Mouse (Mus musculus) layer of hippocampus, adult 11-12 months (tissue): ENCODE data around the gene Zfp94.

Source experiments
- DNase-seq: peaks from one replicate; pipeline ENCODE4 v3.0.0; 2022; ENCODE audit warnings: low spot score

Gene Zfp94

DNA sequence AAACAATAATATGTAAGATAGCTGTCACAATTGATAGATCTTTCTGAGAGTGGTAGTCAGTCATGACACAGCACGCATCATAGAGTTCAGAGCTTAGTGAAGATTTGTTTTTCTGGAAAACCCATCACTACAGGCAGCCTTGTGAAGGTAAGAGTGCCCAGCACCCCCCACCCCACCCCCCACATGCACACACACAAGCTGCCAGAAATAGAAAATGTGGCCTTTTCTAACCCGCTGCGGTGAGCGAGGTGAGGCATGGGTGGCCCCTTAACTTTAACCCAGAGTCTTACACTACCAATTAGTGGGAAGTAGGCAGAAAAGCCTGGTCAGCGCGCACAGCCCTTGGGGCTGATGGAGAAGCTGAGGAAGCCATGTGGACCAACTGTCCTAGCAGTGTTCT, 45.3 kb downstream of the Zfp94 start:
- DNase-seq: no peak

DNA sequence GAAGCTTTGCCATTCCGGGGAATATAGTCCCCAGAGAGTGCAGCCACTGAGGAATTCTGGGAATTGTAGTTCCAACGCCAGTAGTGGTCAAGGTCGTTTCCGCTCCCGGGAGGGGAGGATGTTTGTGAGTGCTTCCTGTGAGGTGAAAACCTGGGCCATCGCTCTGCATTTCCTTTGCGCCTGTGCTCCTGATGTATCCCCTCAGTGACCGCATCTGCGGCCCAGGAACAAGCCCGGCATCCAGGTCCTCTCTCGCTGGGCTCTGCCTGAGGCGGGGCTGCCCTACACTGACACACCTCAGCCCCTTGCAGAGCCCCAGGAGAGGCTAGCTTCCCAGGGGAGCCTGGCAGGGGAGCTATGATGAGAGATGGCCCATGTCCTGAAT, 46.2 kb downstream of the Zfp94 start, which contains the start of gene Zfp93:
Zfp93 (plus strand) TSS at position 133 of the 385 bp plus-strand sequence.
- DNase-seq: peak; percentile 85

DNA sequence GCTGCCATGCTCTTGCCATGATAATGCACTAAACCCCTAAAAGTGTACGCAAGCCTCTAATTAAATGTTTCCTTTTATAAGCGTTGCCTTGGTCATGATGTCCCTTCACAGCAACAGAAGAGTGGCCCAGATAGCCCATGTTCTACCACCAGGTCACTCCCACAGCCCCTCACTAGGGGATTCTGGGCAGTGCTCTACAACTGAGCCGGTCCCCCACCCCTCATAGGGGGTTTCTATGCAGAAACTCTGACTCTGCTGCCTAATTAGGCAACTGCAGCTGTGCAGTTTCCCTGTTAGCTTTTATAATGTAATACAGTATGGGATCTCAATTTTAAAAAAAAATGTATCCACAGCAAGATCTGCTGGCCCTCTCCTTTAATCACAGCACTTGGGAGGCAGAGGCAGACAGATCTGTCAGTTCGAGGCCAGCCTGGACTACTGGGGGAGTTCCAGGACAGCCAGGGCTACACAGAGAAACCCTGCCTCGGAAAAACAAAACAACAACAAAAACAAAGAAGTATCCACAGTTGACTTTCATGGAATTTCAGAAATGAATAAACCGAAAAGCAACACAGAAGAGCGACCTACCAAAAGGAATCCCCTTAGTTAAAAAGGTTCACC, 46.7 kb downstream of the Zfp94 start:
- no peak for DNase-seq

DNA sequence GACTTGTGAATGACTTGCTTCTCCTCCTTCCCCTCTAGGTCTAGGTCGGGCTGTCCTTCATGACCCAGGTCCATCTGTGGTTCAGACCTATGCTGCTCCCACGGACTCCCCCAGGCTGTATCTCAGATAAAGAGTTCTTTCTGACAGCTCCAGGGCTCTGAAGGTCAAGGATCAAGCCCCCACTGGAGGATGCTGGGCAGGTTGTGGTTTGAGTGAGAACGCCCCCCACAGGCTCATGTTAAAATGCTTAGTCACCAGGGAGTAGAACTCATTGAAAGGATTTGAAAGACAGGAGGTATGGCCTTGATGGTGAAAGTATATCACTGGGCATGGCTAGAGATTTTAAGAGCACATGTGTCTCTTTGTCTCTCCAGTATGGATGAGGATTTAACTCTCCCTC, 47.2 kb downstream of the Zfp94 start:
- no peak for DNase-seq

DNA sequence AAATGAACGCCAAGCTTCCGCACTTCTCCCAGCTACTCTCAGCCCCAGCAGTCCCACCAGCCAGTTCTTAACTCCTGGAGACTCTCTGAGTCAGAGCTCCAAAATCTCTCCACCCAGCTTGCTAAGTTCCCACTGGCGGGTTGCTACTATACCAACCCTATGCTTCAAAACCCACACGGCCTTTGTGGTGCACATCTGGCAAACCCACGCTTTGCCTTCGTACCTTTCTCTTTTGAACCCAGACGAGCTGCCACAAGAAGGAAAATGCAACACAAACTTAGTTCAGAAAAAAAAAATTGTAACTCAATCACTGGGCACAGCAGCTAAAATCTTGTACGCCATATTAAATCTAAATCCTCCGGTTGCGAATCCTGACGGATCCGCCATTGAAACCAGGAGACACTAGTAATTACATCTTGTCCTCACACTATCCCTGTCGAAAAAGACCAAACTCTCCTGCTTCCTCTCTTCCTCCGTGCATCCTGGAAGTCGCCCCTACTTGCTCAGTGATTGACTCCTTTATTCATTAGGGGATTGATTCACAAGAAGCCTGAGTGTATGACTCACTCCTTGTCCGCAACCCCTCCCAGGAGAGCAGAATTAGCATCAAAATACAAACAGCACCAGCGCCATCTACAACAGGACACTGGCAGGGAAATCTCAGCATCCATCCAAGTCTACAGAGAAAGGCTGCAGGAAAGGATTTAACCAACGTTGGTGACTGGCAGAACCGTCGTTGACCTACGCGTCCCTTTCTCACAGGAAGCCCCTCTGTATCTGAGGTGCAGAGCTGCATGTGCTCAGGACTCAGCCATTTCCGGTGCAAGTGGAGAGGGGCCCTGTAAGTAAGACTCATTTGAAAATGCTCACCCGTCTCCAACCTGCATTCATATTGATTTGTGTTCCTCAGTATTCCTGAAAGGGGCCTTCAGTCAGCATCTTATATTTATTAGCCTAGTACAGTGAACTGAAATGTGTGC, 48.0 kb downstream of the Zfp94 start:
- DNase-seq: no peak

DNA sequence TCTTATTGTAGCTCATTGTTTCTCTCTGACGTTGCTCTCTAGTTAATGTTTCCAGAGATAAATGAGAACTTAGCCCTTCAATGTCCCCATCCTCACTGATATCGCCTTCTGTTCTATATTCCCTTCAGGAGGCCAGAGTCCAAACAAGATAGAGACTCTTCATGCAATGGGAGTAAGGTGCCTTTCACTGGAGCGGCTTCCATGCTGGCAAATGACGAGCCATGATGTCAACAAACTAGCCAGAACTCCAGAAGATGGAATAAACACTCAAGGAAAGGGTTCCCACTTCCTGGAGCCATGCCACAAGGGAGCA, 56.5 kb downstream of the Zfp94 start:
- no peak for DNase-seq

DNA sequence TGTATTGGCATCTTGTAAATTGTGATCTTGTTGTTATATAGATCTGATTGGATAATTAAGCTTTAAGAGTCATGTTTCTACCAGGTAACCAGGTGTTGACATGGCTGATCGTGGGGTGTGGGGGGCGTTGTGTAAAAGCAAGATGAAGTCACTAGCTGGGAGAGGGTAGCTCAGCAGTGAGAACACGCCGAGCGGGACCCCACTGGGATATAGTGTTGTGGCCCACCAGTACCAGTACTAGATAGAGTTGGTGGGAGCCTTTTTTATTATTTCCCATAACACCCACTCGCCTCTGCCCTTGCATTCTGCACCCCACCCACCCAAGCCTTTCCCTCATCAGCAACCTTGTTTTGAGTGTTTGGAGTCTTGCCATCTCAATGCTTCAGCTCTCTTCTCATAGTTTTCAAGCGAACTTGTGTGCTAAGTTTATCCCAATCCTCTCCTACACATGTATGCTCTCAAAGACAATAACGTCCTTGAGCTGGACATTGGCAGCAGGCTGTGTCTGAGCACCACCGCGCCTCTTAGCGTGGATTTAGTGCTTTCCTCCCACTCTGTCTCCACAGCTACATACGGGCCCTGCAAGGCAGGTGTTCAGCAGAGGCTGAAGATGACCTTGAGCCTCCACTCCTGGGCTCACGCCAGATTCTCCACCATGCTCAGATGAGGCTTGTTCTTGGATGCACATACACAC, 57.0 kb downstream of the Zfp94 start:
- DNase-seq: no peak

DNA sequence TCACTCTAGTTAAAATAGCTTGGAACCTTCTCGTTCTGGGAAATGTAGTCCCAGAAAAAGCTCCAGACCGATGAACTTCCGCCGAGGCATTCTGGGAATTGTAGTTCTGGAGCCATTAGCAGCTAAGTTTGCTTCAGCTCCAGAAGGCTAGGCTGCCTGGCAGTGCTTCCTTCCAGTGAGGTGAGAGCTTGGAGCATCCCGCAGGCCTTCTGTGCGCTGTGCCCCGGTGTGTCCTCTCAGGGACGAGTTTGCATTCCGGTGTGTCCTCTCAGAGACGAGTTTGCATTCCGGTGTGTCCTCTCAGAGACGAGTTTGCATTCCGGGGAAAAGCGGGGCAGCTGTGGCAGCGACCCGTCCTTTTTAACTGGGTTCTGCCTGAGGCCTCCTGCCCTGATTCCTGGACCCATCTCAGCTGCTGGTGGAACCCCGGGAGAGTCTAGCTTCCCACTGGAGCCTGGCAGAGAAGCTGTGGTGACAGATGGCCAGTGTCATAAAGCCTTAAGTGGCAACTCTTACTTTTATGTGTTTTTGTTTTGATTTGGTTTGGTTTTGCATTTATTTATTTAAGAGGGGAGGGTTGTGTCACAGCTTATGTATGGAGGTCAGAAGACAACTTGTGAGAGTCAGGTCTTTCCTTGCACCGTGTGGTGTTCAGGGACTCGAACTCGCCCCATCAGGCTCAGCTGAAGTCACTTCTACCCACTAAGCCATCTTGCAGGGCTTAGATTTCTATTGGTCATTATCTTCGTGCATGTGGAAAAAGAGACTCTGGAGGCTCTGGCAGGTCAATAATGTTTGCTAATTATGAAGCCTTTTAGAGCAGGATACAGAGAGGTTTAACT, 61.6 kb downstream of the Zfp94 start, which contains the start of gene Zfp108:
Zfp108 (plus strand) TSS at position 162 of the 842 bp plus-strand sequence.
- DNase-seq: peak; percentile 90

DNA sequence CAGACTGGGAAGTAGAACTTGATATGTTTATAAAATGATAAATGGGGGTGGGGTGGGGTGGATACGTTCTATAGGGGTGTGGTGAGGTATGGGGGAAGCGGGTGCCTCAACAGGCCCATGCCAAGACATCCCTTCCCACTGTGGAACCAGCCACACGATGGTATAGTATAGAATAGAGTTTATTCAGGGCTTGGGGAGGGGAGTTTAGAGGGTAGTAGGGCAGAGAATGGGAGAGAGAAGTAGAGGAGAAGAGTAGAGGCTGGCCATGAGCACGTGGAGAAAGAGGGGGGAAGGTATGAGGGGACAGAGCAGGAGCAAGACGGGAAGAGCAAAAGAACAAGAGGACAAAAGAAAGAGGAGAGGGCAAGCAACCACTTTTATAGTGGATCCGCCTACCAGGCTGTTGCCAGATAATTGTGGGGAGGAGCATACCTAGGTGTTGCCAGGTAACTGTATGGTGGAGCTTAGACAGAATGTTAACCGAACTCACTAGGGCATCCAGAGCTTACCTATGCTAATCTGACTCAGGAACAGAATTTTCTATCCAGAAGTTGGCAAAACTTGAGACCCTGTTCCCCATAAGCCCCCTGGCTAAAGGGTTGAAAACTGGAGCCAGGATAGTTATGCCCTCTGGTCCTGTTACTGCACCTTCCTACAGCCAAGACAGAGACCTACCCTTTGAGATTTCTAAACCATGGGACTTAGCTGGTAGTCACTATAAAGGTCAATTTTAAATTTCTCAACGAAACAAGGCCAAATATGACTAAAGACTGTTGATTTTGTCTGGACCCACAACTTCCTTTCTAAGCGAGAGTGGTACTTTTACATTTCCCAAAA, 62.5 kb downstream of the Zfp94 start:
- DNase-seq: no peak
